ENCODE assay signal across 8 mouse cellular contexts in genomic region chr9:21916851-21917492, GRCm38 (mm10). TPM values are rescaled to one million over a fixed set of nuclear protein-coding genes. Genes with fewer than 3 reads are reported as not detected.
DNase-seq lines count a peak whose midpoint lies in the region; ATAC-seq and TF ChIP-seq lines count a peak whose summit lies in the region.

No protein-coding gene starts in this region.

- 54% methylated on average over 3 of the region's 3 CpGs for WGBS in kidney, postnatal 0 days
- 70% methylated on average over 3 of the region's 3 CpGs for WGBS in embryonic facial prominence, embryonic 10.5 days
- WGBS in hindbrain, embryonic 15.5 days = 66% methylated on average over 2 of the region's 3 CpGs
- 51% methylated on average over 2 of the region's 3 CpGs for WGBS in midbrain, embryonic 16.5 days

- H3K9ac ChIP-seq in kidney, postnatal 0 days (ENCODE audit: low read depth, low read length) = no peak overlapping the region; the same call in 1 of the 2 replicates
- peak overlapping the region; percentile 69 for H3K9ac ChIP-seq in hindbrain, embryonic 15.5 days
- H3K9ac ChIP-seq in midbrain, embryonic 16.5 days (ENCODE audit: low read depth, low read length) = peak overlapping the region; percentile 81

- H3K4me1 ChIP-seq in kidney, postnatal 0 days (replicated peaks; ENCODE audit: insufficient read depth, low read length) = 0 out of 2 replicates have a peak, but pooled peaks cover 5% of the 10 kb centered on the region
- H3K4me1 ChIP-seq in embryonic facial prominence, embryonic 10.5 days = peaks cover 14% of the 10 kb centered on the region
- H3K4me1 ChIP-seq in hindbrain, embryonic 15.5 days (replicated peaks) = peaks cover 15% of the 10 kb centered on the region
- no peaks in the 10 kb centered on the region; the same call in 1 of the 2 replicates for H3K4me1 ChIP-seq in midbrain, embryonic 16.5 days (ENCODE audit: control insufficient read depth, insufficient read depth, low read length)

- H3K36me3 ChIP-seq in kidney, postnatal 0 days (ENCODE audit: insufficient read depth, low read length) = no peaks in the 10 kb centered on the region
- H3K36me3 ChIP-seq in embryonic facial prominence, embryonic 10.5 days (replicated peaks) = peaks cover 4% of the 10 kb centered on the region; the same call in 1 of the 2 replicates
- peaks cover 12% of the 10 kb centered on the region for H3K36me3 ChIP-seq in hindbrain, embryonic 15.5 days
- H3K36me3 ChIP-seq in midbrain, embryonic 16.5 days (ENCODE audit: control insufficient read depth, insufficient read depth, low read length) = 0 out of 2 replicates have a peak, but pooled peaks cover 3% of the 10 kb centered on the region

- no peaks in the 10 kb centered on the region for H3K9me3 ChIP-seq in kidney, postnatal 0 days (replicated peaks; ENCODE audit: low read length)
- no peaks in the 10 kb centered on the region for H3K9me3 ChIP-seq in embryonic facial prominence, embryonic 10.5 days
- no peaks in the 10 kb centered on the region for H3K9me3 ChIP-seq in hindbrain, embryonic 15.5 days
- H3K9me3 ChIP-seq in midbrain, embryonic 16.5 days (replicated peaks; ENCODE audit: control insufficient read depth, low read length, poor library complexity, severe bottlenecking) = no peaks in the 10 kb centered on the region

- peak overlapping the region; percentile 96 for H3K4me2 ChIP-seq in kidney, postnatal 0 days (ENCODE audit: low read length)
- H3K4me2 ChIP-seq in hindbrain, embryonic 15.5 days = peak overlapping the region; percentile 87
- H3K4me2 ChIP-seq in midbrain, embryonic 16.5 days (ENCODE audit: low read length) = peak overlapping the region; percentile 77

- DNase-seq in kidney, postnatal 0 days (ENCODE audit: low spot score) = no peak
- DNase-seq in kidney, adult 18-20 months = no peak
- no peak for DNase-seq in embryonic facial prominence, embryonic 10.5 days (ENCODE audit: low spot score)
- no peak for DNase-seq in Muller cell, postnatal 12 days (ENCODE audit: inconsistent ontology term)
- no peak for DNase-seq in left cerebral cortex, adult 9 months (ENCODE audit: low spot score in 2 of 2)
- no peak for DNase-seq in kidney, postnatal 36 days

- TF ChIP-seq CTCF in kidney, postnatal 0 days (IDR thresholded peaks at IDR 0.05; ENCODE audit: low read depth) = no peak

- ATAC-seq in kidney, postnatal 0 days (replicated peaks; ENCODE audit: low FRiP score, low read depth) = no peak
- ATAC-seq in hindbrain, embryonic 15.5 days (ENCODE audit: low FRiP score, low read depth) = no peak
- ATAC-seq in midbrain, embryonic 16.5 days = no peak

- H3K27ac ChIP-seq in kidney, postnatal 0 days = peak overlapping the region; percentile 51; the same call in 1 of the 2 replicates
- H3K27ac ChIP-seq in embryonic facial prominence, embryonic 10.5 days (replicated peaks) = no peak overlapping the region
- peak overlapping the region; percentile 79 for H3K27ac ChIP-seq in hindbrain, embryonic 15.5 days (replicated peaks)
- H3K27ac ChIP-seq in midbrain, embryonic 16.5 days (ENCODE audit: low read length) = no peak overlapping the region

- H3K4me3 ChIP-seq in kidney, postnatal 0 days (replicated peaks; ENCODE audit: low read depth, low read length) = peak overlapping the region; percentile 54; the same call in 1 of the 2 replicates
- peak overlapping the region; percentile 68 for H3K4me3 ChIP-seq in embryonic facial prominence, embryonic 10.5 days
- peak overlapping the region; percentile 83 for H3K4me3 ChIP-seq in hindbrain, embryonic 15.5 days
- H3K4me3 ChIP-seq in midbrain, embryonic 16.5 days (ENCODE audit: low read depth, low read length) = peak overlapping the region; percentile 78

- no peaks in the 10 kb centered on the region for H3K27me3 ChIP-seq in kidney, postnatal 0 days (ENCODE audit: insufficient read depth, low read length)
- peaks cover 40% of the 10 kb centered on the region for H3K27me3 ChIP-seq in embryonic facial prominence, embryonic 10.5 days (replicated peaks; ENCODE audit: low read depth, poor library complexity, severe bottlenecking)
- H3K27me3 ChIP-seq in hindbrain, embryonic 15.5 days = no peaks in the 10 kb centered on the region
- peaks cover 3% of the 10 kb centered on the region; the same call in 1 of the 2 replicates for H3K27me3 ChIP-seq in midbrain, embryonic 16.5 days (ENCODE audit: control insufficient read depth, insufficient read depth, low read depth, low read length)

RNA-seq across cellular contexts. Expression of gene Rab3d, which starts 1.0 kb away (rescaled TPM):
- 12.0 and 13.3 TPM in 2 replicates for polyA plus RNA-seq in kidney, postnatal 0 days (2015; fragmentation: Nextera tagmentation; extraction: Ambion mirVana)
- 5.4 and 6.9 TPM in 2 replicates for polyA plus RNA-seq in embryonic facial prominence, embryonic 10.5 days (2016; fragmentation: Nextera tagmentation; extraction: Ambion mirVana)
- polyA plus RNA-seq in hindbrain, embryonic 15.5 days (2015; fragmentation: Nextera tagmentation; extraction: Ambion mirVana) = 21.1 and 23.0 TPM in 2 replicates
- polyA plus RNA-seq in midbrain, embryonic 16.5 days (2015; fragmentation: Nextera tagmentation; extraction: Ambion mirVana) = 16.1 and 19.9 TPM in 2 replicates

RNA-seq across cellular contexts. Expression of gene Ccdc159, which starts 10.3 kb away (rescaled TPM):
- polyA plus RNA-seq in kidney, postnatal 0 days (2015; fragmentation: Nextera tagmentation; extraction: Ambion mirVana) = 1.8 and 2.0 TPM in 2 replicates
- polyA plus RNA-seq in embryonic facial prominence, embryonic 10.5 days (2016; fragmentation: Nextera tagmentation; extraction: Ambion mirVana) = 3.3 and 3.5 TPM in 2 replicates
- polyA plus RNA-seq in hindbrain, embryonic 15.5 days (2015; fragmentation: Nextera tagmentation; extraction: Ambion mirVana) = 8.5 and 11.7 TPM in 2 replicates
- polyA plus RNA-seq in midbrain, embryonic 16.5 days (2015; fragmentation: Nextera tagmentation; extraction: Ambion mirVana) = 11.6 and 12.7 TPM in 2 replicates

RNA-seq across cellular contexts. Expression of gene Tmem205, which starts 10.4 kb away (rescaled TPM):
- 82.9 and 83.7 TPM in 2 replicates for polyA plus RNA-seq in kidney, postnatal 0 days (2015; fragmentation: Nextera tagmentation; extraction: Ambion mirVana)
- 31.1 and 33.1 TPM in 2 replicates for polyA plus RNA-seq in embryonic facial prominence, embryonic 10.5 days (2016; fragmentation: Nextera tagmentation; extraction: Ambion mirVana)
- polyA plus RNA-seq in hindbrain, embryonic 15.5 days (2015; fragmentation: Nextera tagmentation; extraction: Ambion mirVana) = 51.7 and 53.8 TPM in 2 replicates
- polyA plus RNA-seq in midbrain, embryonic 16.5 days (2015; fragmentation: Nextera tagmentation; extraction: Ambion mirVana) = 45.5 and 47.2 TPM in 2 replicates

RNA-seq across cellular contexts. Expression of gene Plppr2, which starts 19.9 kb away (rescaled TPM):
- polyA plus RNA-seq in kidney, postnatal 0 days (2015; fragmentation: Nextera tagmentation; extraction: Ambion mirVana) = 4.3 and 4.8 TPM in 2 replicates
- polyA plus RNA-seq in embryonic facial prominence, embryonic 10.5 days (2016; fragmentation: Nextera tagmentation; extraction: Ambion mirVana) = 9.5 and 9.6 TPM in 2 replicates
- polyA plus RNA-seq in hindbrain, embryonic 15.5 days (2015; fragmentation: Nextera tagmentation; extraction: Ambion mirVana) = 95.5 and 119 TPM in 2 replicates
- 112 and 115 TPM in 2 replicates for polyA plus RNA-seq in midbrain, embryonic 16.5 days (2015; fragmentation: Nextera tagmentation; extraction: Ambion mirVana)

RNA-seq across cellular contexts. Expression of gene Swsap1, which starts 38.6 kb away (rescaled TPM):
- 7.5 and 8.1 TPM in 2 replicates for polyA plus RNA-seq in kidney, postnatal 0 days (2015; fragmentation: Nextera tagmentation; extraction: Ambion mirVana)
- 7.1 and 8.0 TPM in 2 replicates for polyA plus RNA-seq in embryonic facial prominence, embryonic 10.5 days (2016; fragmentation: Nextera tagmentation; extraction: Ambion mirVana)
- 9.1 and 9.3 TPM in 2 replicates for polyA plus RNA-seq in hindbrain, embryonic 15.5 days (2015; fragmentation: Nextera tagmentation; extraction: Ambion mirVana)
- 9.5 and 10.5 TPM in 2 replicates for polyA plus RNA-seq in midbrain, embryonic 16.5 days (2015; fragmentation: Nextera tagmentation; extraction: Ambion mirVana)

Comparison
In these comparisons a context has a peak if more than half of its experiments do, and no peak if none do; other contexts are left out.
1. H3K27ac ChIP-seq: peak in kidney, postnatal 0 days (single experiment) and hindbrain, embryonic 15.5 days (single experiment); none in embryonic facial prominence, embryonic 10.5 days (single experiment) and midbrain, embryonic 16.5 days (single experiment).
2. Peak in every context shown above with its lines, with median percentiles within 50 percentile points of each other: H3K4me2 ChIP-seq and H3K4me3 ChIP-seq.